Mouse (Mus musculus) liver, embryonic 11.5 days (tissue): ENCODE measurements at regions not wholly inside any gene's neighbourhood (a gene's known extent, or its start where the extent isn't known, plus 50 kb on each side); places are given as distances from the start of the nearest gene placed in this dataset.

Source experiments
- ATAC-seq: fragments of 200-750 bp; cut with Nextera tagmentation; replicated peaks from 2 replicates; pipeline ENCODE4 v1.8.0; 2017; ENCODE audit warnings: moderate number of reproducible peaks, mild to moderate bottlenecking, moderate TSS enrichment, moderate library complexity; ENCODE audit not compliant: low FRiP score
- DNase-seq: peaks from one replicate; pipeline ENCODE4 v3.0.0-alpha.2; 2017; ENCODE audit warnings: low spot score
- H3K27ac ChIP-seq: fragments of 300-500 bp; sonication (generic); 2 replicates; pipeline ENCODE4 v1.5.1; 2014; ENCODE audit warnings: mild to moderate bottlenecking, low read depth, low read length, control low read depth
- H3K27me3 ChIP-seq: fragments of 300-500 bp; sonication (generic); replicated peaks from 2 replicates; pipeline ENCODE4 v1.6.1; 2014; ENCODE audit warnings: low read length, mixed read lengths; ENCODE audit not compliant: control insufficient read depth, insufficient read depth
- H3K36me3 ChIP-seq: fragments of 300-500 bp; sonication (generic); 2 replicates; pipeline ENCODE4 v1.6.1; 2014; ENCODE audit warnings: mild to moderate bottlenecking, low read length, moderate library complexity, mixed read lengths; ENCODE audit not compliant: control insufficient read depth, insufficient read depth
- H3K4me1 ChIP-seq: fragments of 300-500 bp; sonication (generic); replicated peaks from 2 replicates; pipeline ENCODE4 v1.6.1; 2014; ENCODE audit warnings: low read length, mixed read lengths; ENCODE audit not compliant: control insufficient read depth, insufficient read depth
- H3K4me2 ChIP-seq: fragments of 300-500 bp; sonication (generic); 2 replicates; pipeline ENCODE4 v1.6.1; 2014; ENCODE audit warnings: mild to moderate bottlenecking, control low read depth, moderate library complexity
- H3K4me3 ChIP-seq: fragments of 300-500 bp; sonication (generic); 2 replicates; pipeline ENCODE4 v1.5.1; 2014; ENCODE audit warnings: low read depth, low read length, control low read depth
- H3K9ac ChIP-seq: fragments of 300-500 bp; sonication (generic); 2 replicates; pipeline ENCODE4 v1.6.1; 2014; ENCODE audit warnings: low read depth, low read length, control low read depth
- H3K9me3 ChIP-seq: fragments of 300-500 bp; sonication (generic); 2 replicates; pipeline ENCODE4 v1.6.1; 2016; ENCODE audit warnings: low read length, inconsistent platforms, mixed read lengths; ENCODE audit not compliant: control insufficient read depth
- WGBS: fragments of 180-500 bp; shearing (Covaris S2); extraction: QIAGEN DNeasy Blood & Tissue Kit; methylation state at CpG from one replicate; pipeline ENCODE4 v1.1.7; 2014; 5-methylcytosine and 5-hydroxymethylcytosine counted together

DNA sequence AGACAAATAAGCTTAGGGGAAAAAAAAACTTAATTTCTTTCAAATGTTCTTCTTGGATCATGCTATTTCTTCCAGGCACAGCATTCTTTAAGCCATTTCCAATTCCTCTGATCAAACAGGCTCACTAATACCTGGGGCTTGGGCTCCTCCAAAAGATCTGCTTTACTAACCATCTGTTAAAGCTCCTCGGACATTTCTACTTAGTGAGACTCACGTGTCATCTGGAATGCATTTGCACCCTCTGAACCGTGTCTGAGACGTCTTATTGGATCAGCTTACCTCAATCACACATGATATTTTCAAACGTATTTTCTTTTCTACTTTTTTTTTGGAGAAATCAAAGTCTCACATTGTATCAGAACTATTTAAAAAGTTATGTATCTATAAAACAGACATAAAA lies 132.4 kb downstream of the Npr3 start:
- 67% methylated on average over 5 of the region's 5 CpGs for WGBS
- no peaks in the 10 kb centered on the region for H3K4me1 ChIP-seq
- no peak overlapping the region for H3K9ac ChIP-seq
- no peaks in the 10 kb centered on the region for H3K36me3 ChIP-seq
- H3K4me2 ChIP-seq, result no peak overlapping the region
- no peak for DNase-seq
- no peak for ATAC-seq
- H3K27me3 ChIP-seq, result no peaks in the 10 kb centered on the region
- H3K9me3 ChIP-seq, result no peaks in the 10 kb centered on the region
- no peak overlapping the region for H3K27ac ChIP-seq
- no peak overlapping the region for H3K4me3 ChIP-seq

DNA sequence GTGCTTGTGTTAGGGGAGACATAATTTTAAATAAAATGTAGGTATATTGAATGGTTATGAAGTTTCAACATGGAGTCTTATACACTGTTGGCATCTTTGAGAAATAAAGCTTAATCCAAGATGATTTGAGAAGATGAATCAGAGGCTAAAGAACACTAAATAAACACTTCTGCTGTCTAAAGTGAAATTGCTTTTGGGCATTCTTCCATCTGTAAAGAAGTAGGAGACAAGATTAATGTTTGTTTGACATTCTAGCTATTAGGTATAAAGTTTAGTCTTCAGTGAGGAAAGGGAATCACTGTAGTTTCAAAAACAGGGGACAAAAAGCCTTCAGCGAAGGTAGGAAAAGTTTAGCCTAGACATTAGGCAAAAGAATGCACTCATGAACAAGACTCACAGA lies 136.5 kb downstream of the Npr3 start:
- WGBS, result 80% methylated on average over 1 of the region's 1 CpGs
- H3K4me3 ChIP-seq, result no peak overlapping the region
- no peaks in the 10 kb centered on the region for H3K9me3 ChIP-seq
- ATAC-seq, result no peak
- H3K9ac ChIP-seq, result no peak overlapping the region
- no peak overlapping the region for H3K27ac ChIP-seq
- H3K4me2 ChIP-seq, result no peak overlapping the region
- H3K4me1 ChIP-seq, result no peaks in the 10 kb centered on the region
- H3K36me3 ChIP-seq, result no peaks in the 10 kb centered on the region
- no peak for DNase-seq
- H3K27me3 ChIP-seq, result no peaks in the 10 kb centered on the region

DNA sequence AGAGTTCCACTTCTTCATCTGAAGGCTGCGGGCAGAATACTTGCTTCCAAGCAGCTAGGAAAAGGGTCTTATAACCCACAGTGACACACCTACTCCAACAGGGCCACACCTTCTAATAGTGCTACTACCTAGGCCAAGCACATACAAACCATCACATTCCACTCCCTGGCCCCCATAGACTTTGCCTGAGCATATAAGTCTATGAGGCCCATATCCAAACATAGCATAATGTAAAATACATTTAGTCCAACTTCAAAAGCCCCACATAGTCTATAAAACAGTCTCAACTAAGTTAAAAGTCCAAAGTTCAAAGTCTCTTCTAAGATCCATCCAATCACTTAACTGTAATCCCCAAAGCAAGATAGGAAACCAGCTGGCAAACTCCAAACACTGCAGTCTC lies 149.1 kb downstream of the Npr3 start:
- H3K4me3 ChIP-seq, result no peak overlapping the region
- no peak overlapping the region for H3K9ac ChIP-seq
- WGBS, result 88% methylated on average over 1 of the region's 1 CpGs
- no peaks in the 10 kb centered on the region for H3K4me1 ChIP-seq
- H3K4me2 ChIP-seq, result no peak overlapping the region
- no peaks in the 10 kb centered on the region for H3K9me3 ChIP-seq
- ATAC-seq (no peak), DNase-seq (no peak)
- no peaks in the 10 kb centered on the region for H3K27me3 ChIP-seq
- H3K27ac ChIP-seq, result no peak overlapping the region
- no peaks in the 10 kb centered on the region for H3K36me3 ChIP-seq

DNA sequence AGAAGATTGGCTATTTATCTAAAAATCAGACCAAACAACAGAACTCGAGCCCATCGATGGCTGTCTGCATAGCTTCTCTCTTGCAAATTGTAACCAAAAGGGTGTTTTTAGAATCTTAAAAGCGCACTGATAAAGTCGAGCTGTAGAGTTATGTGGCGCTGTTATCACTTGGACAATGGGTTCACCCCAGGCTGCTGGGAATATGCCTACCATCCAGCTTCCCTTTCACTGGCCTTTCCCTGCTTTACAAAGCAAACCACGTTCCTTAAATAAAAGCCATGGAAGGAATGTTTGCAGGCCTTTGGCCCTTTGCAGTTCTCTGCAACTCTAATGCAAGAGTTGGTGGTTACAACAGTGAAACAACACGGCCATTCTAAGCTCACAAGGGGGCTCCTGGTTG lies 150.3 kb downstream of the Npr3 start:
- Histone ChIP-seq H3K4me3 (no peak overlapping the region), H3K9ac (no peak overlapping the region), H3K36me3 (no peaks in the 10 kb centered on the region), H3K4me2 (no peak overlapping the region), H3K27ac (no peak overlapping the region; the same call in 1 of the 2 replicates), H3K27me3 (no peaks in the 10 kb centered on the region), H3K4me1 (no peaks in the 10 kb centered on the region), H3K9me3 (no peaks in the 10 kb centered on the region)
- DNase-seq (no peak), ATAC-seq (no peak)
- 64% methylated on average over 7 of the region's 7 CpGs for WGBS

DNA sequence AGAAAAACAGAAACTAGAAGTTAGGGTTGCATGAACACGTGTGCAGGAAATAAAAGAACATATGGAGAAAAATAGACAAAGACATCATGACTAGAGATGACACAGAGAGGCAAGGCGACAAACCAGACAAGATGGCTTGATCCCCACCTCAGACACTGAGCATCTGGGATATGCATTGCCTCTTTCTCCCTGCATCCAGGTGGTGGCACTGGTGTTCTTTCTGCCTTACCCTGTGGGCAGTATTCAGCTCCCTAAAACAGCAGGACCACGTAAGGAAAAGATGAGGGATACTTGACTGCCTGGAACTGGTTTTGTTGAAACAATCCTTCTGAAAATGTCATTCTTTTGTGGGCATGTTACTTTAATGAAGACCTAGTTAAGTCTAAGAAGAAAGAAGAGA lies 153.9 kb downstream of the Npr3 start:
- no peaks in the 10 kb centered on the region for H3K9me3 ChIP-seq
- no peaks in the 10 kb centered on the region for H3K27me3 ChIP-seq
- H3K4me3 ChIP-seq, result no peak overlapping the region
- H3K27ac ChIP-seq, result no peak overlapping the region
- no peak overlapping the region for H3K4me2 ChIP-seq
- no peaks in the 10 kb centered on the region for H3K4me1 ChIP-seq
- 19% methylated on average over 3 of the region's 3 CpGs for WGBS
- no peak for DNase-seq
- ATAC-seq, result no peak
- H3K36me3 ChIP-seq, result no peaks in the 10 kb centered on the region
- H3K9ac ChIP-seq, result no peak overlapping the region

DNA sequence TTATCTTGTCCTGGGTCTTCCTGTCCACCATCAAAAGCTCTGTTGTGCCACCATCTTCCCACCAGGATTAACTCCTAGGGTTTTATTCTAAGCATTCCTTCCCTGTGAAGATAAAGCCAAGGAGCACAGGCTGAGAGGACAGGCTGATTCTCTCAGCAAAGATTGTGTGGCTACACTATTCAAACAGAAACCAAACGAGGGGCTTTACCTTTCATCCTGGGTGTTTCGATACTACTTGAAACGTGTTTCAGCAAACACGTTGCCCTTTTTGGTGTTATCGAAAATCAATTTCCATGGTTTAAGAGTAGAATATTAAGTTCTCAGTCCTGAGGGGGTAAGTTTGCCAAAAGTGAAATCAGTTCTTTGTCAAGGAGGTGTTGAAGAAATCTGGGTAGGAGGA lies 156.2 kb downstream of the Npr3 start:
- H3K36me3 ChIP-seq, result no peaks in the 10 kb centered on the region
- DNase-seq, result no peak
- no peak overlapping the region for H3K4me2 ChIP-seq
- 65% methylated on average over 5 of the region's 5 CpGs for WGBS
- ATAC-seq, result no peak
- no peak overlapping the region for H3K4me3 ChIP-seq
- no peaks in the 10 kb centered on the region for H3K4me1 ChIP-seq
- no peak overlapping the region for H3K27ac ChIP-seq
- H3K9ac ChIP-seq, result no peak overlapping the region
- H3K9me3 ChIP-seq, result no peaks in the 10 kb centered on the region
- H3K27me3 ChIP-seq, result no peaks in the 10 kb centered on the region

DNA sequence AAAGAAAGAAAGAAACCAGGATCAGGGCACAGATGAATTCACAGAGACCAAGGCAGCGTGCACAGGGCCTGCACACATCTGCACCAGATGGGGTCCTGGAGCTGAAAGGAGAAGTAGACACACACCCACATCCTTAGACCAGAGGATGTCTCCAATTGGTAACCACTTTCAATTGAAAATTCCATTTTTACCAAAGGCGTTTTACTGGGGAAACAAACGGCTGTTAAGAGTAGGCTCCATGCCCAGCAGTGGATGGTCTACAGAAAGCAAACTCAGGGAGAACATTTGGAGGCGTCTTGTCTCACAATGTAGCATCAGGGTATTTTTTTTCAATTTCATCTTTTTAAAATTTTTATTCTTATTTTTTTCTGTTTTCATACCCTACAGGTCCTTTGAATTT lies 157.6 kb downstream of the Npr3 start:
- ATAC-seq, result no peak
- Histone ChIP-seq H3K4me3 (no peak overlapping the region), H3K4me1 (no peaks in the 10 kb centered on the region), H3K9me3 (no peaks in the 10 kb centered on the region), H3K4me2 (no peak overlapping the region), H3K36me3 (no peaks in the 10 kb centered on the region), H3K27me3 (no peaks in the 10 kb centered on the region), H3K27ac (no peak overlapping the region), H3K9ac (no peak overlapping the region)
- DNase-seq, result no peak
- WGBS, result 81% methylated on average over 4 of the region's 4 CpGs

DNA sequence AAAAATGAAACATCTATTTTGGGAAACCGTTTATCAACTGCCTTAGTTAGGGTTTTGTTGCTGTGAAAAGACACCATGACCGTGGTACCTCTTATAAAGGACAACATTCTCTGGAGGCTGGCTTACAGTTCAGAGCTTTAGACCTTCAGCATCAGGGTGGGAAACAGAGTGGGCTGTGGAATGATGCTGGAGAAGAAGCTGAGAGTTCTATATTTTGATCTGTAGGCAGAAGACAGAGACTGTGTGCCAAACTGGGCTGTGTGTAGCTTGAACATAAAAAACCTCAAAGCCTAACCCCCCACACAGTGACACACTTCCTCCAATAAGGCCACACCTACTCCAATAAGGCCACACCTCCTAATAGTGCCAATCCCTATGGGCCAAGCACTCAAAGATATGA lies 158.8 kb downstream of the Npr3 start:
- H3K27ac ChIP-seq, result no peak overlapping the region
- 71% methylated on average over 2 of the region's 2 CpGs for WGBS
- H3K4me2 ChIP-seq, result no peak overlapping the region
- DNase-seq, result no peak
- H3K36me3 ChIP-seq, result no peaks in the 10 kb centered on the region
- ATAC-seq, result no peak
- H3K4me1 ChIP-seq, result no peaks in the 10 kb centered on the region
- H3K9me3 ChIP-seq, result no peaks in the 10 kb centered on the region
- no peak overlapping the region for H3K9ac ChIP-seq
- no peak overlapping the region for H3K4me3 ChIP-seq
- no peaks in the 10 kb centered on the region for H3K27me3 ChIP-seq

DNA sequence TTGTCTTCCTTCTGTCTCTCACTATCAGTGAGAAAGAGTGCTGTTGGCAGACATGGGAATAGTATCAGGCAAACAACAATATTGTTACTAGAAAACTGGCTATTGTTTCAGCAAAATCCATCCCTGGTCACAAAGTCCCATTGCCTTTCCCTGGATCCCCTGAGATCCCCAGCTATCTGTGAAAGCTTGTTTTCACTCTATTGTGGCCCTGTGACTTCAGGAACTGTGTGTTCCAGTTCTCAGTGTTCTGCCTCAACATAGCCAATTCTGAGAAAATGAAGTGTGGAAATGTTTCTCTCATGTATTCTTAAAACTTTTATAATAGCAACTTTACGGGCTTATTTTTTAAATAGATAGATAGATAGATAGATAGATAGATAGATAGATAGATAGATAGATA lies 160.3 kb downstream of the Npr3 start:
- peaks cover 4% of the 10 kb centered on the region for H3K4me1 ChIP-seq
- WGBS, result 83% methylated on average over 1 of the region's 1 CpGs
- ATAC-seq, result no peak
- no peak overlapping the region for H3K4me3 ChIP-seq
- no peaks in the 10 kb centered on the region for H3K9me3 ChIP-seq
- H3K4me2 ChIP-seq, result no peak overlapping the region
- no peak for DNase-seq
- H3K27ac ChIP-seq, result no peak overlapping the region
- H3K36me3 ChIP-seq, result no peaks in the 10 kb centered on the region
- no peak overlapping the region for H3K9ac ChIP-seq
- no peaks in the 10 kb centered on the region for H3K27me3 ChIP-seq
